8 mouse cellular contexts compared by ENCODE assay signal in the genomic region with DNA sequence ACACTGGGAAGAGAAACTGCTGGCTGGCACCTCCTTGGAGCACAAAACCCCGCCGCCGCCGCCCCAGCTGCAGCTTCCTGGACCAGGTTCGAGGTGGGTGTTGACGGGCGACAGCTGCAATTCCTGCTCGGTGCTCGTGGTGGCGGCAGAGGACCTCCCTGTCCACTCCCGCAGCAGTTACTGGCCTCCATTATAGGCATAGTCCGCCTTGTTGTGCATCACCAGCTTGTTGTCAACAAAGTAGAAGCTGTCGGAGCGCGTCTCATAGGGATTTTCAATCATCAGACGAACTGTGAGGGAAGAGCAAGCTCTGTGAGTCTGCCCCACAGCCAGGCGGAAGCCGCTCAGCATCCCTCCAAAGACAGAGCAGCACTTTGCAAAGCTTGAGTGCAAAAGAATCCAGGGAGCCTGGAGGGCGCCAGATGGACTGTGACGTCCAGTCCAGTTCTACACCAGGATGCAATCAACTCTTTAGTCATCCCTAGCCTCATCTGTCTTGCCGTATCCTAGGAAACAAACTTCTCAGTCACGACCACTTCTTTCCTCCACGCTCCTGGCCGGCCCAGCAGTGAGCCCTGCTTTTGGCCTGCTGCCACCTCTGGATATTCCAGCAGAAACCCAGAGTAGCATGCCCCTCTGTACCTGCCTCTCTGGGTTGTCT. TPM values are rescaled to one million over a fixed set of nuclear protein-coding genes. Genes with fewer than 3 reads are reported as not detected.
DNase-seq lines count a peak whose midpoint lies in the region; ATAC-seq and TF ChIP-seq lines count a peak whose summit lies in the region.

No protein-coding gene starts in this region.

- H3K27me3 ChIP-seq in G1E (ENCODE audit: insufficient read depth, low read length) = no peaks in the 10 kb centered on the region
- H3K27me3 ChIP-seq in forebrain, embryonic 13.5 days = no peaks in the 10 kb centered on the region
- no peaks in the 10 kb centered on the region for H3K27me3 ChIP-seq in neural tube, embryonic 15.5 days (replicated peaks)

- TF ChIP-seq CTCF in G1E (IDR thresholded peaks at IDR 0.05; ENCODE audit: low read depth, low read length) = peak; percentile 91

- peak; percentile 54; the same call in 1 of the 2 replicates for ATAC-seq in G1E (ENCODE audit: extremely low read depth, insufficient number of reproducible peaks, low FRiP score, poor library complexity, severe bottlenecking)
- ATAC-seq in cerebellum, adult (ENCODE audit: insufficient number of reproducible peaks, low FRiP score, low TSS enrichment) = peak; percentile 68; the same call in 1 of the 2 replicates
- peak; percentile 79 for ATAC-seq in forebrain, embryonic 13.5 days
- ATAC-seq in neural tube, embryonic 15.5 days (ENCODE audit: low FRiP score) = peak; percentile 79

- peak; percentile 87 for DNase-seq in G1E (ENCODE audit: low spot score)
- DNase-seq in heart, postnatal 14 days = peak; percentile 87 to 90
- DNase-seq in layer of hippocampus, adult 11-12 months (ENCODE audit: low spot score) = peak; percentile 89
- peak; percentile 86 for DNase-seq in lung, adult 18-20 months
- DNase-seq in thymus, adult 18-20 months = peak; percentile 76 to 78

- peaks cover 21% of the 10 kb centered on the region for H3K4me1 ChIP-seq in G1E (ENCODE audit: insufficient read depth, low read depth, low read length)
- H3K4me1 ChIP-seq in forebrain, embryonic 13.5 days = peaks cover 18% of the 10 kb centered on the region
- H3K4me1 ChIP-seq in neural tube, embryonic 15.5 days = peaks cover 17% of the 10 kb centered on the region

- H3K4me3 ChIP-seq in G1E (ENCODE audit: low read depth, low read length) = no peak overlapping the region
- no peak overlapping the region for H3K4me3 ChIP-seq in forebrain, embryonic 13.5 days
- H3K4me3 ChIP-seq in neural tube, embryonic 15.5 days (replicated peaks) = no peak overlapping the region

- intact Hi-C loops in heart, postnatal 14 days (cut with DNase I) = loop anchor here (1.0 to 10.0 kb wide), 3 partner anchors 38 to 219 kb away; a partner anchor contains a TSS

- peak overlapping the region; percentile 57 for H3K27ac ChIP-seq in forebrain, embryonic 13.5 days
- peak overlapping the region; percentile 14 for H3K27ac ChIP-seq in neural tube, embryonic 15.5 days (replicated peaks)

- H3K9me3 ChIP-seq in G1E (replicated peaks) = no peaks in the 10 kb centered on the region
- H3K9me3 ChIP-seq in forebrain, embryonic 13.5 days (replicated peaks) = no peaks in the 10 kb centered on the region
- no peaks in the 10 kb centered on the region for H3K9me3 ChIP-seq in neural tube, embryonic 15.5 days (replicated peaks)

- WGBS in forebrain, embryonic 13.5 days = 24% methylated on average over 24 of the region's 24 CpGs
- 17% methylated on average over 24 of the region's 24 CpGs for WGBS in neural tube, embryonic 15.5 days

- peak overlapping the region; percentile 5; the same call in 1 of the 2 replicates for H3K4me2 ChIP-seq in forebrain, embryonic 13.5 days
- H3K4me2 ChIP-seq in neural tube, embryonic 15.5 days = no peak overlapping the region

- peaks cover 82% of the 10 kb centered on the region for H3K36me3 ChIP-seq in G1E (replicated peaks)
- H3K36me3 ChIP-seq in forebrain, embryonic 13.5 days (ENCODE audit: poor library complexity, severe bottlenecking) = peaks cover 77% of the 10 kb centered on the region
- H3K36me3 ChIP-seq in neural tube, embryonic 15.5 days = peaks cover 56% of the 10 kb centered on the region

- peak overlapping the region; percentile 30 for H3K9ac ChIP-seq in forebrain, embryonic 13.5 days
- H3K9ac ChIP-seq in neural tube, embryonic 15.5 days (replicated peaks) = no peak overlapping the region

RNA-seq across cellular contexts. Expression of a gene that starts 6.2 kb away (rescaled TPM):
- total RNA-seq in G1E (2014; fragmentation: Nextera tagmentation) (23.4 and 28.1 TPM in 2 replicates), G1E (2017) (23.0 and 26.3 TPM in 2 replicates)
- 62.6 and 63.4 TPM in 2 replicates for polyA plus RNA-seq in G1E (2012)
- 27.7 and 28.6 TPM in 2 replicates for polyA plus RNA-seq in forebrain, embryonic 13.5 days (2015; fragmentation: Nextera tagmentation; extraction: Ambion mirVana)
- total RNA-seq in heart, postnatal 14 days (2021) = 100 to 1,000 TPM; 196 to 208 TPM
- polyA plus RNA-seq in neural tube, embryonic 15.5 days (2015; fragmentation: Nextera tagmentation; extraction: Ambion mirVana) = 22.2 and 35.9 TPM in 2 replicates

RNA-seq across cellular contexts. Expression of a gene that starts 9.4 kb away (rescaled TPM):
- total RNA-seq in G1E (2014; fragmentation: Nextera tagmentation) = 12.2 and 12.5 TPM in 2 replicates
- 14.3 and 16.0 TPM in 2 replicates for total RNA-seq in G1E (2017)
- 32.8 and 32.9 TPM in 2 replicates for polyA plus RNA-seq in G1E (2012)
- 44.8 and 49.9 TPM in 2 replicates for polyA plus RNA-seq in forebrain, embryonic 13.5 days (2015; fragmentation: Nextera tagmentation; extraction: Ambion mirVana)
- total RNA-seq in heart, postnatal 14 days (2021) = 10 to 100 TPM; 24.7 to 25.8 TPM
- 31.1 and 31.8 TPM in 2 replicates for polyA plus RNA-seq in neural tube, embryonic 15.5 days (2015; fragmentation: Nextera tagmentation; extraction: Ambion mirVana)

RNA-seq across cellular contexts. Expression of a gene that starts 27.2 kb away (rescaled TPM):
- total RNA-seq in G1E (2014; fragmentation: Nextera tagmentation) (not detected in 2 replicates), G1E (2017) (0.46 and 0.49 TPM in 2 replicates)
- polyA plus RNA-seq in G1E (2012) = not detected in 2 replicates
- polyA plus RNA-seq in forebrain, embryonic 13.5 days (2015; fragmentation: Nextera tagmentation; extraction: Ambion mirVana) = 38.4 and 40.9 TPM in 2 replicates
- total RNA-seq in heart, postnatal 14 days (2021) = not detected
- polyA plus RNA-seq in neural tube, embryonic 15.5 days (2015; fragmentation: Nextera tagmentation; extraction: Ambion mirVana) = 36.7 and 40.5 TPM in 2 replicates

RNA-seq across cellular contexts. Expression of a gene that starts 32.6 kb away (rescaled TPM):
- total RNA-seq in G1E (2014; fragmentation: Nextera tagmentation) = 191 and 201 TPM in 2 replicates
- 198 and 202 TPM in 2 replicates for total RNA-seq in G1E (2017)
- polyA plus RNA-seq in G1E (2012) = 105 and 119 TPM in 2 replicates
- polyA plus RNA-seq in forebrain, embryonic 13.5 days (2015; fragmentation: Nextera tagmentation; extraction: Ambion mirVana) = 23.5 and 25.9 TPM in 2 replicates
- 10 to 100 TPM; 70.0 to 77.1 TPM for total RNA-seq in heart, postnatal 14 days (2021)
- 34.3 and 40.4 TPM in 2 replicates for polyA plus RNA-seq in neural tube, embryonic 15.5 days (2015; fragmentation: Nextera tagmentation; extraction: Ambion mirVana)

Comparison
In these comparisons a context has a peak if more than half of its experiments do, and no peak if none do; other contexts are left out.
1. RNA of a gene that starts 27.2 kb away (polyA plus RNA-seq): 38.4 to 40.9 TPM in forebrain, embryonic 13.5 days and 36.7 to 40.5 TPM in neural tube, embryonic 15.5 days; not detected in G1E; every median in the first group is over 10 times any median in the second.
2. Peak in every context shown above with its lines, with median percentiles within 50 percentile points of each other: ATAC-seq and DNase-seq.